Mouse (Mus musculus): ENCODE data around the gene Gm17455.

GRCm38 (mm10) chr10:60357441-60357840 lies 42.1 kb upstream of the Gm17455 start:
- TF ChIP-seq CTCF (conservative IDR thresholded peaks at IDR 0.05; ENCODE audit: low read length) (no peak), NANOG (IDR thresholded peaks at IDR 0.05; ENCODE audit: borderline replicate concordance, low read length) (no peak)
